Mouse (Mus musculus) forelimb bud, embryonic 11.5 days (tissue): ENCODE data around the gene Osbpl10.
A peak's percentile ranks its signal among the peaks of the same experiment; 100 is the strongest.

Experiments
- DNase-seq: peaks from one replicate; pipeline ENCODE4 v3.0.0-alpha.2; 2012; ENCODE audit warnings: low read depth, low spot score

Osbpl10 gene

GRCm38 (mm10) chr9:115067071-115067470 lies 88.7 kb downstream of the Osbpl10 start:
- no peak for DNase-seq

- DNase-seq: no peak
These were observed 96.8 kb downstream of the Osbpl10 start for GRCm38 (mm10) chr9:115075191-115075590.

- DNase-seq: peak; percentile 88
These were observed 110.1 kb downstream of the Osbpl10 start for GRCm38 (mm10) chr9:115088295-115088993.

GRCm38 (mm10) chr9:115089644-115090043 lies 111.3 kb downstream of the Osbpl10 start:
- DNase-seq: peak; percentile 23

DNA sequence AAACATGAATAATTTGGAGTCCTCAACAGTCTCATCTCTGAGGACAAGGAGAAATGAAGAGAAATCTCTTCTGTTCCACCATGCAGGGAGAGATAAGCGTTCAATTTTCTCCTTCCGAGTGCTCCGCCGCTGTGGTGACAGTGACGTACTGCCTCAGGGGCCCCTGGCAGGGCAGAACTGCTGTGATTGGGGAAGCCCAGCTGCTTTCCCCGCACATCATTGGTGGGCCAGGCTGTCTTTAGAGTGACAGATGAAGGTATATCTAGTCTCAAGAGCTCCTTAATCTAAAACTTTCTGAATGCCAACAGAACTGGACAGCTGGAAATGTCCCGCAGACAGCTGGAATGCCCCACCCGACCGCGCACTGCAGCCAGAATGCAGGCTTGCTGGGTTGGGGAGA lies 118.1 kb downstream of the Osbpl10 start:
- no peak for DNase-seq

- no peak for DNase-seq
These were observed 119.0 kb downstream of the Osbpl10 start for GRCm38 (mm10) chr9:115097340-115097739.

GRCm38 (mm10) chr9:115100181-115100915 lies 122.0 kb downstream of the Osbpl10 start:
- no peak for DNase-seq

DNA sequence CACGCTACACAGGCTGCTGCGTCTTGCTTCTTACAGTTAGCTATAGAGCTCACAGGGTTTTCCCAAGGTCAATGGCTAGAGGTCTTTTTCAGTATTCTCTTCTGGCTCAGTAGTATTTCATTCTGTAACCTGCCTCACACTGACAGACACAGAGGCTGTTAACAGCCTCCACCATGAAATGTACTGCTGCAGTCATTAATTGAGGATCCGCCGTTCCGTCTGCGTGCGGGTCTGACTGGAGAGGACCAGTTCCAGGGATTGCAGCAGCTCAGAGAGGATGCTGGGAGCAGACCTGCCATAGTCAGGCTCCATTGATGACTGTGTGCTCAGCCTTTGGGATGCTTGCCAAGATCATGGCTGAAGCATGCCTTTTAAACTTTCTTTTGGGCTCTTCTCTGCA lies 129.1 kb downstream of the Osbpl10 start:
- DNase-seq: no peak

GRCm38 (mm10) chr9:115110655-115111054 lies 132.3 kb downstream of the Osbpl10 start:
- DNase-seq: no peak

DNA sequence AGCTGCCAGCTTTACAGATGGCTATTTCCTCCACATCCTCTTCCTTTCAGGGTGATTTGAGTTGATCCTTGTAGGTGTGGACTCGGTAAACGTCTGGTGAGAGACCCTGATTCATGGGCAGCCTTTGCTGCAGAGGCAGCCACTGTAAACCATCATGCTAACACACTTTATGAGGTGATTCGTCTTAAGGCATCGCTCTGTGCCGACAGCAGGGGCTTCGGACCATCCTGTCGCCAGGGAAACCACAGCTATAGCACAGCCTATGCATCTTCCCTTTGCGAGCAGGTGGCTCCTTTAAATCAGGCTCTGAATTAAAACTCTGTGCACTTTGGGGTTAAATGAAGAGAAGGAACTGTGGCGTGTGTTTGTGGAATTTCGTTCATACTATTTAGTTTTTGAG lies 138.9 kb downstream of the Osbpl10 start:
- peak; percentile 48 for DNase-seq

- no peak for DNase-seq
These were observed 141.9 kb downstream of the Osbpl10 start for GRCm38 (mm10) chr9:115120276-115120675.

DNA sequence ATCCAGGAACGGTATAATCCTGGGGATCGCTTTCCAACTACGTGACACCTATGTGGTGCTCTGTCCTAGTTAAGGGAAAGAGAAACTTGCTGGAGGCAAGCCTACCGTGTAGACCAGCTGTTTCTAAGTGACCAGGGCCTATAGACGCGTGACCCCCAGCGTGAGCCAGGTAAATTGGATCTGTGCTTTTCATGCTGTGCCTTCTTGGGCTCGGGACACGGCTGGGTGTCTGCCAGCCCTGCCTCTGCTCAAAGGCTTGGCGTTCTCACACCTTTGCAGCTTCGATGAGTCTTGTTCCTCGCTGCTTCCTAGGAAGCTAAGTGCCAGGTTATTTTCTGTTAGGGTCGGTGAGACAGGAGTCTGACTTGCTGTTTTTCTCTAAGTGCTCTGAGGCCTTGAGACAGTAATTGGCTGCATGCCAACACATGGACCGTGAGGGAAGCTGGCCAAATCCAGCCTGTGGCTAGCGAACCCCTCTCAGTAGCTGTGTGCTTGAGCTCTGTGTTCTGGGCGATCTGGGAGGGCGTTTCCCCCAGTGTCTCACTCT lies 142.4 kb downstream of the Osbpl10 start:
- DNase-seq: peak; percentile 43

- DNase-seq: no peak
These were observed 149.0 kb downstream of the Osbpl10 start for GRCm38 (mm10) chr9:115127342-115127741.

DNA sequence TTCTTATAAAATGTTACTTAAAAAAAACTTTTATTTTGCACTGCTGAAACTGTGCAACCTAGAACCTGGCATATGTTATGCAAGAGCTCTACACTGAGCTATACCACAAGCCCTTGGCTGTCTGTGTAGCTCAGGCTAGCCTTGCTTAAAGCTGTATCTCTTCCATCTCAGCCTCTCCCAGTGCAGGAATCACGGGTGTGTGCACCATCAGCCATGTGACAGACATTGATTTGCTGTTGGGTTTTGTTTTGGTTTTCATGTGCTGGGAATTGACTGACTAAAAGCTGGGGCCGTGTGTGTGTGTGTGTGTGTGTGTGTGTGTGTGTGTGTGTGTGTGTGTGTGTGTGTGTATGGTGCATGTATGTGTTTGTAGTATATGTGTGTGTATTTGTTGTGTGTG lies 155.6 kb downstream of the Osbpl10 start:
- no peak for DNase-seq

GRCm38 (mm10) chr9:115134736-115135135 lies 156.4 kb downstream of the Osbpl10 start:
- DNase-seq: no peak

DNA sequence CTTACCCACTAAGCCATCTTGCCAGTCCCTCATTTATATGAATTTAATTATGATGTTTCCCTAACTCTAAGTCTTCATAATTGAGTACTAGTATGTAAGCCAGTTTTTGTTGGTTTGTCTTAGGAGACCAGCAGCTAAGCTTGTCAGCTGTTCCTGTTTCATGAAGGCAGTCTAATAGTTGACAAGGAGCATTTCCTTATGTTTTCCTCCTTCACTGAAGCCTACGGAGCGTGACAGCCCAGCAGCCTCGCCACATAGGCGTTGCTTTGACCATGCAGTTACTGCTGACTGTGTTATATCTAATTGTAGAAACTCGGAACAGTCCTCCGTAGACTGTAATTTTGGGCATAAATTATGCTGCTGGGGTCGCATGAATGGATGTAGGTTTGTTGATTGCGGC lies 157.0 kb downstream of the Osbpl10 start:
- no peak for DNase-seq

DNA sequence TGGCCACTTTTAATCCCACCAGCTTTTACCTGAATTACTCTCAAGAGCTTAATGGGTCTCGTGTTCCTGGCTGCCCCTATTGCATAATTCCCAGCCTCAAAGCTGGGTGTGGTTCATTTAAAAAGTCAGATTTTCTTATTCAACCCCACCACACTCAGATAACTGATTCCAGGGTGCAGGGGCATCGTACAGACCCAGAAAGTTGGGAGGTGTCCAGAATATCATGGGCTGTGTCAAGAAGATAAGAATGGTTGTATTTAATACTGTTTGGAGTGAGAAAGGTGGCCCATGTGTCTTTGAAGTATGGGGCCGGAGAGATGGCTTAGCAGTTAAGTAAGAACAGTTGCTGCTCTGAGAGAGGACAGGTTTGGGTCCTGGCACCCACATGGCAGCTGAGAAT lies 159.5 kb downstream of the Osbpl10 start:
- DNase-seq: no peak

GRCm38 (mm10) chr9:115139597-115140332 lies 161.4 kb downstream of the Osbpl10 start:
- DNase-seq: peak; percentile 87

- DNase-seq: no peak
These were observed 168.8 kb downstream of the Osbpl10 start for GRCm38 (mm10) chr9:115147141-115147540.

DNA sequence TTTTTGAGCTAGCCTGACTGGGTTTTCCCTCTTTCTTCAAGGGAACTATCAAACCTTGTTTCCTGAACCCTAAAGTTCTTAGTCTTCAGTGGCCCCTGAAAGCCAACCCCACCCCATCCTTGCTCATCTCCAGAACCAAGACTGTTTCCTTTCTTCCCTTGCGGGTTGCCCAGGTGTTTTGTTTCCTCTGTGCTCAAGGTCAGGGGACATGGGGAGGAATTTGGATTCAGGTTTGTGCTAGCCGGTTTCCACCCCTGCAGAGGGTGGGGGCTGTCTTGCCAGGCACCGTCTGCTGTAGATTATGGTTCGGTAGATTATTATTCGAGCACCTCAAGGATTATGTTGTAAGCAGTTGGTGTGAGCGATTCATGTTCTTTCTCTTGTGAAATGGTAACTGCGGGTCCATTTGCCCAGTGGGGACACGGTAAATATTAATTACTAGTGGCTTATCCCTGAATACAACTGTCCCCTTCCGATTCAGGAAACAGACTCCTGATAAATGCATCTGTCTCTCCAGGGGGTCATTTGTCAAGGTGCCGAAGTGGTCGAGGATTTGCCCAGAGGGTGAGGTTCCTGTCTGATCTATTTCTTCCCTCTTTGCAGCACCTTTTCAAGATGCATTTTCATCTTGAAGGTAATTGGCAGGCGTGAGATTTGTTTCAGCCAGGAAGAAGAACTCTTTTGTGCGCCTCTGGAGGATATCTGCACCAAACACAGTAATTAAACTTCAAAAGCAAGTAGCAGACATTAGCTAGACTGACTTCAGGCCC lies 169.4 kb downstream of the Osbpl10 start:
- no peak for DNase-seq

DNA sequence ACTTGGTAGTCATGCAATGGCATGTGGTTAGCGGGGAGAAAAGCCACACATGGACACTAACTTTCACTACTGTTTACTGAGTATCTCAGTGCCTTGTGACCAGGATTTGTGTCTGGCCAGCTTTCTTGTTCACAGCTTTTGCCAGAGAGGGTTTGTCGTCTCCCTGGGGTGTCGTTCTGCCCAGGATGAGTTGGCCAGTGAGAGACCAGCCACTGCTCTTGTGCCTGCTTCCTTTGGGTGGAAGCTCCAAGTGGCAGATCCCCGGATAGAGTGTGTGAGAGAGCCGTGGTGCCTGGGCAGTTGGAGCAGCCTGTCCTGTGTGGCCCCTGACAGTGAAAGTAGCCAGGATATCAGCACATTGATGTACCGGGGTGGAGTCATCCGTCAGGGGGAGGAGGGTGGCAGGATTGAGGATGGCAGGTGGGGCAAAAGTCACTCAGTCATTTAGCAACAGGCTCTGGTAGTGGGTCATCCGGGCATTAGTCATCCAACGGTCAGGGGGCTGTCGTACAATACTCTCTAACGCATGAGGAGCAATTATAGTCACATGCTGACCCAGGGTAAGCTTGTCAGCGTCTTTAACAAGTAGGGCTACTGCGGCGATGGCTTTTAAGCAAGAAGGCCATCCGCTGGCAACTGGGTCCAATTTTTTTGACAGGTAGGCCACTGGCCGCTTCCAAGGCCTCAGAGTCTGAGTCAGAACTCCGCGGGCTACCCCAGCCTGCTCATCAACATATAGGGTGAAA lies 170.8 kb downstream of the Osbpl10 start:
- DNase-seq: no peak
